Mouse (Mus musculus) megakaryocyte, adult 5-6 weeks (primary cell): ENCODE measurements around the gene Dusp16. TPM values are rescaled to one million over a fixed set of nuclear protein-coding genes. Genes with fewer than 3 reads are reported as not detected.

Experiments used
- ATAC-seq: 2 replicates; pipeline ENCODE4 v1.8.0; 2016; ENCODE audit warnings: mild to moderate bottlenecking, inconsistent platforms; ENCODE audit not compliant: poor library complexity, severe bottlenecking
- total RNA-seq, 2 experiments: library from RNA; stranded (forward) in 1 of 2; stranded (reverse) in 1 of 2; fragments of 153-499, 151-499 nt in 1 of 2; fragments of 221-1000, 200-1000 nt in 1 of 2; gene quantifications; 2 replicates each; pipeline versions ENCODE4 v1.2.3 to v1.2.4; 2015 to 2017

Dusp16 gene
- total RNA-seq, 2 experiments from 2014 or later, result 1.2 to 1.8 TPM

DNA sequence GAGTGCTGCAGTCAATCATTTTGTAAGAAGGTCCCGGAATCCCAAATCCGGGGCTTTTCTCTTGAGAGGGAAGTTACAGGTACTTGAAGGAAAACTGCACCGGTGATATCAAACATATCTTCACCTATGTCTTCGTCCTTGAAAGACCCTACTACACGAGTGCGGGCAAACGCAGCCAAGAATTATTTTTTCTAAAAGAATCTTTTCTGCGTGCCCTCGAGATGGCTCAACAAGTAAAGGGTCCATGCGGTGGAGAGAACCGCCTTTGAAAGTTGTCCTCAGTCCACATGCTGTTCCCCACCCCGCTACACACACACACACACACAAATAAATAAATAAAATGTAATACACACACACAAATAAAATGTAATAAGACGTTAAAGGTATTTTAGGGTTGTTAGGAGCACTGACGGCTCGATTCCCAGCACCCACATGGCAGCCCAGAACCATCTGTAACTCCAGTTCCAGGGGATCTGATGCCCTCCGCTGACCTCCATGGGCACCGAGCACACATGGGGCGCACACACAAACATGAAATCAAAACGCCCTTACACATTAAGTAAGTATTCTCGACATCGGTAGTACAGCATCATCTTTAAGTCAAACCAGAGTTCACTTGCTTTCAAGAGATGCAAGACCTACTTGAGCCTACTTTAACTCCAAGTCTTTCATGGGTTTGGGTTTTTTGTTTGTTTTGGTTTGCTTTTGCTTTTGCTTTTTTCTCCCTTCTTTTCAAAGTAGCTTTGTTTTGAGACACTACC is 801 bp upstream of the Dusp16 start:
- ATAC-seq, result no peak

DNA sequence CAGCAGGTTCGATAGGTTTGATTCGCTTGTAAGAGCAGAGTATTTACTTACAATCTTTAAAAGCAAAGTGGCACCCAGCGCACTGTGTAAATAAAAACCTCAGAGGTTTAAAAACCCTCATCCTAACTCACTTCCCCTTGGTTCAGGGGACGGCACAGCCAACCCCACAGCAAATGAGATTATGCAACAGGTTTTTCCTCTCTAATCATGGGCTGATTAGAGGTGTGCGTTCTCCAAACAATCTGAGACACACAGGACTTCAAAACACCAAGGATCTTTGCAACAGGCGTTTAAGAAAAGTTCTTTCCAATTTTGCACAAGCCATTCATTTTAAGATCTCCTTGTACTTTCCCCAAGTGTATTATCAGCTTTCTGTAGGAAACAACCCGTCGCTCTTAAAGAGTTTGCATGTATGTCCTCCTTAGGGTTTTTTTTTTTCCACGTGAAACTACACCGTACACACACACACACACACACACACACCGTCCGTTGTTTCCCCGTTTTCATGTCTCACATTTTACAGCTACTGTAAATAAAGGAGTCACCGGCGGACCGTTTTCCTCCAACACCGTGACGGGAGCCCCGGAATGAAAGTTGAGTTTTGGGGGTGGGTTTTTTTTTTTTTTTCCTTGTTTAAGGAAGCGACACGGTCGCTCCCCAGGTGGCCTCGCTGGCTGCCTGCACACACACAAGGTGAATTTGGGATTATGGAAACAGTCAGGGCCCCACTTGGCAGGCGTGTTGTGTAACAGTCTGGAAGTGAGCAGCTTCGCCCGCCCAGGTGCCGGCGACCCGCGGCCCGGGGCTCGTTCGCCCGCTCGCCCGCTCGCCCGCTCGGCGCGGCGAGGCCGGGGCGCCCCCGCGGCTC is 940 bp downstream of the Dusp16 start:
- ATAC-seq, result peak; percentile 49

DNA sequence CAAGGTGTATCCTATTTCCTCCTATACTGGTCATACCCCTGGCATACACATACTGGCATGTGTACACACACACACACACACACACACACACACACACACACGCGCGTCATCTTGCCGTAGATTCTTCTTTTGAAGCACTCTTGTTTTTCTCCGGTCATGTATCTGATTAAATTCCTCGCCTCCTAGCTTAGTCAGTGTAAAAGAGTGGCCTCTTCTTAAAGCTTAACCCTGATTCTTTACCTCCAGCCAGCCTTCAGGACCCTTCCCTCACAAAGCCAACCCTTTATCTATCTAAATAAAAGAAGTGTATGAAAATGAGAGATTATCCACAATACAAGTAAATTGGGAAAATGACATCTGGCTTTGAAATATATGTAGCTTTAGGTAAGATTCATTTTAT is 3.3 kb downstream of the Dusp16 start:
- ATAC-seq, result no peak

DNA sequence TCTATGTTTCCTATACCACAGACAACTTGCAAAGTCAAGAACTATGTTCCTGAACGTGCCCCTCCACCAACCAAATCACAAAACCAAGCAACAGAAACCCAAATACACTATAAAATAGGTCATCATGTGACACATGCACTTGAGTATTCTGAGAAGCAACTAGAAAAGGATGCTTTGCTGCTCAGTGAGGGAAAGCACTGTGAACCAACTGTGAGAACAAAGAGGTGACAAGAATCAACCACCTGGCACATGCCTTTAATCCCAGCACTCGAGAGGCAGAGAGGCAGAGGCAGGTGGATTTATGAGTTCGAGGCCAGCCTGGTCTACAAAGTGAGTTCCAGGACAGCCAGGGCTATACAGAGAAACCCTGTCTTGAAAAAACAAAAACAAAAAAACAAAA is 6.0 kb downstream of the Dusp16 start:
- no peak for ATAC-seq

DNA sequence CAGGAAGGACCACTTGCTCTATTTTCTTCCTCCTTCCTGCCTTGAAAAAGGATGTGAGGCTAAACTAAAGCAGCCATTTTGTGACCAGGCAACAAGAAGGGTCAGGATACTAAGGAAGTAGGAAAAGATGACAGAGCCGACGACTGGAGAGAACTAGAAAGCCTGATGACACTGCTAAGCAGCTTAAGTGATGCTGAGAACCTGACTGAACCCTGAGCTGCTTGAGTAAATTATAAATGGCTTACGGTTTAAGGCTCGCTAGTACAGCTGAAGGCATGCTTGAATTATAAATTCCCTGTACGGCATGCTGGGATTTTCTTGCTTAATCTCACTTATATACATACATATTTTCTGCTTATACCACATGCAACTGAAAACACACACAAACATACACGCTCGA is 9.5 kb downstream of the Dusp16 start:
- no peak for ATAC-seq

DNA sequence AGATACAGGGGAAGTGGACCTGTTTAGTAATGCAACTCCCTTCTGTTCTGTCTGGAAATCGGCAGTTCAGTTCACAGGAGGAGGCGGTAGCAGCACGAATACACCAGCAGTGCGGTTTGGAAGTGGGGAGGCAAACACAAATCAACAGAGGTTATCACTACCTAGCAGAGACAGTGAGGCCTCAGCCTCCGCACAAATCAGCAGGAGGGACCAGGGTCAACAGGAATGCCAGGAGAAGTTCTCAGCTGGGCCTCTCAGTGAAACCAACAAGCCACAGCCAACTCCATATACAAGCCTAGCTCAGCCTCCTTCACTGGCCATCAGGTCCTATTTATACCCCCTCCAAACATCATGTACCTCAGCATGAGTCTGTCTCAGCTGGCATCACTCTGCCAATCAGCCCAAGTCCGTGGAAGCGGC is 10.9 kb downstream of the Dusp16 start:
- ATAC-seq, result no peak

DNA sequence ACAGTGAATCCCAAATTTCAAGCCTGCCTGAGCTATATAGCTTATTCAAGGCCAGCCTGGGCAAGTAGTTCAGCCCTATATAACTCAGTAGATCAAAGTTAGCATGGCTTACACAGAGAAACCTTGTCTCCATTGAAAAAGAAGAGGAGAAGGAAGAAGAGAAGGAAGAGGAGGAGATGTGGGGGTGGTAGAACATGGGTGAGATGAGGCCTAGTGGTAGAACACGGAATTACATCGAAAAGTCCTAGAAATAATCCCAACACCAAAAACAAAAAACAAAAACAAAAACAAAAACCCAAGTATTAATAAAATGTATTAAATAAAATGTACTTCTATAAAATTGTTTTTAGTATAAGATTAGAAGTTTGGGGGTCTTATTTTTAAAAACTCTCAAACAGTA is 12.4 kb downstream of the Dusp16 start:
- ATAC-seq, result peak; percentile 69; the same call in 1 of the 2 replicates

DNA sequence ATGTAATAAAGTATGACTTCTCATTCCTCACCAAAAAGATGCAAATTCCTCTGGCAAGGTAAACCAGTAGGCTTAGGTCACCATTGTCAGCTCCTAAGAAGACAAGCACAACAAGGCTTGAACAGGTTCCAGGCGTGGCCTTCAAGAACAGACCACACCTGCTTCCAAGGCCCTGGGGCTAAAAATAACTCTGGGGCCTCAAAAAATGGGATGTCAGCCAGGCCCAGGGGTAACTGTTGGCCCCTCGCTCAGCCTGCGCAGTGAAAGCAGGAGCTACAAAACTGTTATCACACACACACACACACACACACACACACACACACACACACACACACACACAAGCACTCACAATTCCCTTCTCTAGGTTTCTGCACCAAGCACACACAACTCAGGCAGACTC is 18.5 kb downstream of the Dusp16 start:
- no peak for ATAC-seq

DNA sequence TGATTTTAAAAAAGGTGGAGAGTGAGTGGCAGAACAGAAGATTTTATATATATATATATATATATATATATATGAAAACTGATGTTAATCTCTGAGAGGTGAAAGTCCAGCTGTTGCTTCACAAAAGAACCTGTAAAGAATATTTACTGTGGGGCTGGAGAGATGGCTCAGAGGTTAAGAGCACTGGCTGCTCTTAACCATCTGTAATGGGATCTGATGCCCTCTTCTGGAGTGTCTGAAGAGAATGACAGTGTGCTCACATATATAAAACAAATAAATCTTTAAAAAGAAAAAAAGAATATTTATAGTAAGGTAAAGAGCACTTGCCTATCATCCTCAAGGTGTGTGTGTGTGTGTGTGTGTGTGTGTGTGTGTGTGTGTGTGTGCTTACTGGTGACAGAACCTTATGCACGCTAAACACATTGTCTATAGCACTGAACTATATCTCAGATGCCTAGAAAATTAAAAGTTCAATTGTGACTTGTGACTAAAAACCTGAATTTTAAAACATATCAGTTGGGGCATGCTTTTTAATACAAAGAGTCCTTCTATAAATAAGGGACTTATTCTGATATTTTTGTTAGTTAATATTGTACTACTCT is 19.0 kb downstream of the Dusp16 start:
- ATAC-seq, result no peak

DNA sequence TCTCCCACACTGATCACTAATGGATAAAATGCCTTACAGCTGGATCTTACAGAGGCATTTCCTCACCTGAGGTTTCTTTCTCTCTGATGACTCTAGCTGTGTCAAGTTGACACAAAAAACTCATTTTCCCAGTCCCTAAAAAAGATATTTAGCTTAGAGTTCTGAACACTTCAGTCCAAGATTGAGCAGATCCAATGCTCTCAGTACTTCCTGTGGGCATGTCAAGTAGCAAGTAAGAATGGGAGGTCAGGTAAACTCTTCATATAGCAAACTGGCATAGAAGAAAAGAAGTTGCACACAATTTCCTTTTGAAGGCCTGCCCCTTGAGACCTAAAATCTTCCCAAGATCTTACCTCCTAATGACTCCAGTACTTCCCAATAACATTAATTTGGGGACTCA is 22.1 kb downstream of the Dusp16 start:
- ATAC-seq, result no peak

DNA sequence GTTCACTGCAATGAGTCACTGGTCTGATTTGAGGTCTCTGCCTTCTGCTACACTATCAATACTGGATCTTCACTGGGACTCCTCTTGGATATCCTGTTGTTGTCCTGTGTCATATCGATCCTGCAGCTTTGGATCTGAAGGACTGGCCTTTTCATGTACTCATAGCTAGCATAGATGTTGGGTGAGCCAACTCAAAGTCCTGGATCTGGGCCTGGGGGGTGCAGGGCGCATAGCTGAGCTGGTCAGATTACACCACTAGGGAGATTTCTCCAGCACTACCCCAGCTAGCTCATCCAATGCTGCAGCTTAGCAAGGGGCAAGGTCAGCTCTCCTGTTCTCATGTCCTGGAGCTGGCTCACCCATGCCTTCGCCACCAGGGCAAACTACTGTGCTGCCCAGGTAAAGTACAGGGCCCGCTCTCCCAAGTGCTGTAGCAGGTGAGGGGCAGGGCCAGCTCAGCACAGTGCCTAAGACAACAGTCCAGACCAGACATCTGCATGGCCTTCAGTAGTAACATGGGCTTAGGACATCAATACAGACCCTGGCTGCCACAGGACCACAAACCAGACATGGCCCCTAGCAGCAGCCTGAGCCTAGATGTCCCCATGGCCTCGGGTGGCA is 27.9 kb downstream of the Dusp16 start:
- no peak for ATAC-seq

DNA sequence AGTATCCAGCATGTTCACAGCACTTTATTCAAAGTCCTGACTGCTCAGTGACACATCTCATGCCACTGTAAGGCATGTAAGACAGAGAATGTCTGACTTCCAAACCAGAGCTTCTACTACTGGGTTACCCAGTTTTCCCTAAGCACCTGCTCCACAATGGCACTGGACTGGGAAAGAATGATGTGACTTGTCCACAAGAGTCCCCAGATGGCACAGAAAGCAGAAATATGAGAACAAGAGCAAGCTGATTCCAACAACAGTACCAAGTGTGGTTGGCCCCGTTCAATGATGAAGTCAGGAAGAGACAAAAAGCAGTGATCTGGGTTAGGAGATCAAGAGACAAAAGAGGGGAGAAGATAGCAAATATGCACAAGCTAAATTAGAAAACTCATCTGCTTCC is 29.0 kb downstream of the Dusp16 start:
- no peak for ATAC-seq

DNA sequence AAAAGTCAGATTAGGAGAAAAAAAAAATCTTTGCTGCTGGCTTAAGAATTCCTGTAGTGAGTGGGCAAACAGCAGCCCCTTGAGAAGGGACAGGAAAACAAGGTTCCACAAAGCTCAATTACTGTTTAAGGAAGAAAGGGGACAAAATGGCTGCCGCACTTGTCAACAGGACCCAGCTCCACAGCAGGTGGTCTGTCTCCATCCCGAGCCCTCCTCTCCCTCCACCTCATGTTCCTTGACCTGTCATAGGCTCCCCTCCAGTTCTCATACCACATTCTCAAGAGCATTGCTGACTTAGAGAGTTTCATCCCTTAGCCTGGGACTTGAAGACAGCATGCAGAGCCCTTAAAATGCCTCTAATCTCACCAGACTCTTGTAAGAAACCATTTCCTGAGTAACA is 30.6 kb downstream of the Dusp16 start:
- no peak for ATAC-seq

DNA sequence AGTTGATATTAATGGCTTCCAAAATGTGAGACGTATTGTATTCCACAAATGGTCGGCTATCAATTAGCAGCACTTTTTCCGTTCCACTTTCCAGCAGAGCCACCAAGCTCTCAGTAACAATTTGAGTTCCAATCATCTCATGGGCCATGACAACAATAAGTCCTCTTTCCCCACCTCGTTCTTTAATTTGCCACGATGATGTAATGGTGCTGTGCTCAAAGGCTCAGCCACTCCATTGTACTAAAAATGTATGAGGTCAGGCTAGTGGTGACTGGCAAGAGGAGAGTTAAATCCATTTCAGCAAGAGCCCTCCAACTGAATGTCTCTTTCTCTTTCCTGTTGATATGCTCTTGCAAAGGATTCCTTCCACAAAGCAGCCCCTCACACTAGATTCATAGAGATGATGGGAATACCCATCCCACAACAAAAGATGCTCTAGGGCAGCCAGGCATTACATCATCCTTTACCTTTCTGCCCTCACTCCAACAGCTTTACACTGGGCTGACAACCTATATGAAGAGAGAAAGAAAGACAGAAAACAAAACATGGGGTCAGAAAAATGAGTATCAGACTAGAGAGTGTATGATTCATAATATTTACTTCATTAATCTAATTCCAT is 31.4 kb downstream of the Dusp16 start:
- ATAC-seq, result no peak

DNA sequence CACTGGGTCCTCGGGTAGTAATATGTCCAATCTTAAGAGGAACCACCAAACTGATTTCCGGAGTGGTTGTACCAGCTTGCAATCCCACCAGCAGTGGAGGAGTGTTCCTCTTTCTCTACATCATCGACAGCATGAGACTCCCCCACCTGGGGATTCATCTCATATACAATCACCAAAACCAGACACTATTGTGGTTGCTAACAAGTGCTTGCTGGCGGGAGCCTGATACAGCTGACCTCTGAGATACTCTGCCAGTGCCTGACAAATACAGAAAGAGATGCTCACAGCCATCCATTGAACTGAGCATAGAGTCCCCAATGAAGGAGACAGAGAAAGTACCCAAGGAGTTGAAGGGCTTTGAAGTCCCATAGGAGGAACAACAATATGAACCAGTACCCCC is 36.4 kb downstream of the Dusp16 start:
- no peak for ATAC-seq

DNA sequence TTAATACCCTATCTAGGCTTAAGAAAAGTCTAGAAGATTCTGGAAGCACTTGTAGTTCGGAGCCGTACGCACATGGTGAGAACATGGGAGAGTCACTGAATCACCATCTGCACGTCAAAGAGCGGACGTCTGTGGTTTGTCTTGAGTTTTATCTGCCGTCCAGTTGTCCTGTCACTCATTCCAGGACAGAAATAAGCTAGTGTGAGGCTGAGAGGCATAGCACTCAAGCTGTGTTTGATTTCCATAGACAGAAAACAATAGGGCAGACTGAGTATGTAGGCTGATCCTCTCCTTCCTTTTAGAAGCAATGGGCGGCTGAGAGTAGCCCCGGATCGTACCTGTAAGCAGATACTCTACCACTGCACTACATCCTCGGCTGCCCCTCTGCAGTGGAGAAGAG is 38.6 kb downstream of the Dusp16 start:
- ATAC-seq, result no peak

DNA sequence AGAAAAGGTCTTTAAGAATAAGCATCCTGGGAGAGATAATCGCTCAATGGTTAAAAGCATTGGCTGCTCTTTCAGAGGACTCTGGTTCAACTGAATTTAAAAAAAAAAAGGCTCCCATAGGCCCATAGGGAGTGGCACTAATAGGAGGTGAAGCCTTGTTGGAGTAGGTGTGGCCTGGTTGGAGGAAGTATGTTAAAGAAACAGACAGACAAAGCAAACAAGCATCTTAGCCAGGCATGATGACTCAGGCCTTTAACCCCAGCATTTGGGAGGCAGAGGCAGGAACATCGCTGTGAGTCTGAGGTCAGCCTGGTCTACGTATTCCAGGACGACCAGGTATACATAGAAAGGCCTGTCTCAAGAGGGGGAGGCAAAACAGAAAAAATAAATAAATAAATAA is 39.0 kb downstream of the Dusp16 start:
- peak; percentile 63 for ATAC-seq

DNA sequence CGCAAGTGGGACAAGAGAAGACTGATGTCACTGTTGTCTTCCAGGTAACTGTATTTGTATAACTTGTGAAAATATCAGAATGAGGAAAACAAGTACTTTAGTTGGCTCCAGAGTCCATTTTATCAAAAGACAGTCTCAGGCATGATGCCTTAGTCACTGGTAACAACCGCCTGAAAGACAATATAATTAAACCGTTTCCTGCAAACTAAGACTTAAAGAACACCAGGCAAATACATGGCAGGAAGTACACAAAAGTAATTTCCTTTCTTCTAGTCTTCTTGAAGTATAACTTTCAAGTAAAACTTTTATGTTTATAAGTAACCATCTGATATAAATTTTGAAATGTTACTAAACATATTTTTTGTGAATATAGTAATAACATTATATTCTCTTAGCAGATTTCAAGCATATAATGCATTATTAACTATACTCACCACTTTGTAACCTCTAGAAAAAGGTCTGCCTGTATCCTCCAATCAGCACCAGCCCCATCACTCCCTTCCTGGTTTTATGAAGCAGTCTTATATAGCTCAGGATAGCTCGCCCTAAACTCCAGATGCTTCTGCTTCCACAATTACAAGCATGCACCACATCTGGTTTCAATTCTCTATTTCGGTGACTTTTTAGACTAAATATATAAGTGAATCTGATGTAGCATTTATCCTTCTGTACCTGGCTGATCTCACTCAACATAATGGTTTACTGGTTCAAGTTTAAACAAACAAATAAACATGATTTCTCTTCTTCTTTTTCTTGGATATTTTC is 40.4 kb downstream of the Dusp16 start:
- peak; percentile 86 for ATAC-seq

DNA sequence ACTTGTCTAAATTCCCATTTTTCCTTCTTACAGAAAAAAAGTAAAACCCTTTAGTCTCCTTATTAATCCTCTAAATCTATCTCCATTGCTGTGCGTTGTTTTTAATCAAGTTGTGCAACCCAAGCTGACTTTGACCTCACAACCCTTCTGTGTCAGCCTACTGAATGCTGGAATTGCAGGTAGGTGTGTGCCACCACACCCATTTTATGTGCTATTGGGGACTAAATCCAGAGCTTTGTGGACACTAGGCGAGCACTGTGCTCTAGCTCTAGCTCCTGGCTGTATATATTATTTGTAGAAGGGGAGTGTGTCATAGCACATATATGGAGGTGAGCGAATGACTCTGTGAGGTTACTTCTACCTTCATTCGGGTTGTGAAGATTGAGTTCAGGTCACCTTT is 41.3 kb downstream of the Dusp16 start:
- no peak for ATAC-seq

DNA sequence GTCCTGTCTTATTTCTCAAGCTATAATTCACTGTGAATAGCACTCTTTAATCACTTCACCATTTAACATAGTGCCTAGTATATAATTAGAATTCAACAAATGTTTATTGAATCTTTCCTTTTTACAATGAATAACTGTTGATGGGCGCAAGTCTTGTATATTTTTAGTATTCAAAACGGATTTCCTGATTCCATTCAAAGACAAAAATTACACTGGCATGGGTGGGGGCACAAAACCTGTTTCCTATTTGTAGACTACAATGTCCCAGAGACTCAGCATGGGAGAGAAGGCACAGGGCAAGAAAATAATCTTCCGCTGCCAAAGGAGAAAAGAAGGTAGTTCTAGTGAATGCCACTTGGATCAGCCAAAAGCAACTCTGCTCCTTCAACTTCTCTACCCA is 44.3 kb downstream of the Dusp16 start:
- no peak for ATAC-seq
